Mouse (Mus musculus) megakaryocyte, embryonic 14.5 days (primary cell): ENCODE results near the gene Sbk2.

Source experiments
- FLI1 ChIP-seq: IDR thresholded peaks from 2 replicates; pipeline ENCODE4 v1.6.1; 2012; ENCODE audit warnings: low read length, inconsistent platforms, mixed read lengths
- GATA1 ChIP-seq: IDR thresholded peaks from 3 replicates; pipeline ENCODE4 v1.6.1; 2012; ENCODE audit warnings: mixed read lengths, low read length, inconsistent platforms, borderline replicate concordance

DNA sequence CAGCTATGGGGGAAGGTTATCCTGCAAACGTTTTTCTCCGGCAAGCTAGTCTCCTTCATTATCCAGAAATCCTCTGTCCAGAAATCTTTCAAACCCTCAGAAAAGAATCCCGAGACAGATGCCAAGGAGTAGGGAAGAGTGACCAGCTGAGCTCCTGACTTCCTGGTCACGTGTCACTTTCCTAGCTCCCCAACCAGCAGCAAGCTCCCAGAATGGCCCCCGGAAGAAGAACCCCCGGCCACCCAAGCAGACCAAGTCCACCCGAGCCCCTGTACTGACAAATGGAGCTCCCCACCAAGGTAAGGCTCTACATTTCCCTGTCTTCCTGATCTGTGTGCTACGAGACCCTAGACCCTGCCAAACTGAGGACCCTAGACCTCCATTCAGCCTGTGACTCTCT is 36.5 kb downstream of the Sbk2 start:
- TF ChIP-seq FLI1: no peak
- no peak for TF ChIP-seq GATA1
